Mouse (Mus musculus): ENCODE data around the gene Ubp1.

GRCm38 (mm10) chr9:114006801-114007200, 76.1 kb downstream of the Ubp1 start:
- no peak for TF ChIP-seq CTCF (IDR thresholded peaks at IDR 0.05; ENCODE audit: control insufficient read depth, insufficient read depth, insufficient replicate concordance, low read depth, low read length)
- TF ChIP-seq POLR2A (IDR thresholded peaks at IDR 0.05; ENCODE audit: control insufficient read depth, low read depth, low read length), result no peak

Measured in testis, adult 2 months (tissue).